Mouse (Mus musculus): ENCODE results near the gene Vmn2r124.
"Not testable (repeated sequence)": the region's sequence is repeated elsewhere in the genome, so short reads cannot be mapped to it uniquely, and the experiment has no call there.

Vmn2r124 gene

DNA sequence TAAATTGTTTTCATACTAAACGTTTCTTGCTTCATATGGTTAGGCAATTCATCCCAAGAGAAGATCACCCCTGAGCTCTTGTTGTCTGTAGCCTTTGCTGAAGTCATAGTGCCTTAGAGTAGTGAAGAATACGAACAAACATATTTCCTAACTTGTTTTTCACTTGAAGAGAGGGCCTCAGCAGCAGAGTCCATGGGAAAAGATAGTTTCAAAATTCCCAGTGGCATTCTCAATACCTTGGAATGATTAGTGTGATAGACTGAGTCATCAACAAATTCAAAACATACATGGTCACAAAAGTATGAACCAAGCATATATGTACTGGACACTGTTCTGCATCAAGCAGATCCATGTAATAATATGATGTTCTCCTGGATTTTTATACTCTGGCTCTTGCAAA lies at the start of gene Vmn2r124:
Gene Vmn2r124 (plus strand): TSS at position 301 of the 400 bp plus-strand sequence.
- DNase-seq (ENCODE audit: low read depth), result no peak

DNA sequence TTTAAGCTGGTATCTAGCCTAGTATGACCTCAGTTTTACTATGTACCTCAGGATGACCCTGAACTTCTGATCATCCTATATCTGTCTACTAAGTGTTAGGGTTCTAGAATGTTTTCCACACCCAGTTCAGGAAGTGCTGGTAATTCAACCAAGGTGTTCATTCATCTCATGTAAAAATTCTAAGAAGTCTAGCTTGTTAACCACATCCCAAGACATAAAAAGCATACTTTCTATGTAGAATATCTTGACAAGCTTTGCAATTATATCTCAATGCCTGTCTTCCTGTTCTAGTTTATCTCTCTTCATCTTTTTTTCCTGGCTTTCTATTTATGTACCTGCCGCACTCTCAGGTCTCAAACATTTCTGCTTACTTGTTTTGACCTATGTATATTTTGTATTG lies 44.5 kb upstream of the Vmn2r124 start:
- no peak for DNase-seq (ENCODE audit: low read depth)

DNA sequence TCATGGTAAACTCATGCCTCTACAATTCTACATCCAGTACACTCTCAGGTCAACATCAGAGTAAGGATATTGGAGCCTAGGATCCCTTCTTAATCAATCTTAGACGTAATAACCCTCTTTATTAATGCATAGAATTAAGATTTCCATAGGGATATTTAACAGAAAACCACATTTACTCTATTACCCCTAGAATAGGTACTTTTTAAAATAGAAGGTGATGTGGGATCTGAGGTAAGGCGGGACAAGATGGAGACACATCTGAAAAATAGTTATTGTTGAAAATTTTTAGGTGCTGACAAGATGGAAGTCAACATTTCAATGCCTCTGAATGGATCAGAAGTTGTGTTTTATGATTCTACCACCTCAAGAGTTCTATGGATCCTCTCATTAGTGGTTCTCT lies 27.8 kb upstream of the Vmn2r124 start, which contains the start of gene Fpr-rs4:
Gene Fpr-rs4 (plus strand): TSS at position 301 of the 400 bp plus-strand sequence.
- no peak for DNase-seq (ENCODE audit: low read depth)

- DNase-seq (ENCODE audit: low read depth), result not testable (repeated sequence)
Observed at GRCm38 (mm10) chr17:18084716-18085115, 35.5 kb downstream of the Vmn2r124 start, which contains the start of gene Vmn2r91. Vmn2r91 (plus strand) TSS chr17:18085016.

GRCm38 (mm10) chr17:18095626-18096025 lies 46.4 kb downstream of the Vmn2r124 start:
- not testable (repeated sequence) for DNase-seq (ENCODE audit: low read depth)

DNA sequence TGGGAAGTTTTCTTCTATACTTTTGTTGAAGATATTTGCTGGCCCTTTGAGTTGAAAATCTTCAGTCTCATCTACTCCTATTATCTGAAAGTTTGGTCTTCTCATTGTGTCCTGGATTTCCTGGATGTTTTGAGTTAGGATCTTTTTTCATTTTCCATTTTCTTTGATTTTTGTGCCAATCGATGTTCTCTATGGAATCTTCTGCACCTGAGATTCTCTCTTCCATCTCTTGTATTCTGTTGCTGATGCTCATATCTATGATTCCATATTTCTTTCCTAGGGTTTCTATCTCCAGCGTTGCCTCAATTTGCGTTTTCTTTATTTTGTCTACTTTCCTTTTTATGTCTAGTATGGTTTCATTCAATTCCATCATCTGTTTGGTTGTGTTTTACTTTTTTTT lies 53.0 kb downstream of the Vmn2r124 start:
- DNase-seq (ENCODE audit: low read depth), result not testable (repeated sequence)

Data from induced T-regulatory cell, adult 2 months (primary cell).